Mouse (Mus musculus) liver, adult 10 weeks (tissue): Measurements from ENCODE around the gene Ift140. TPM values are rescaled to one million over a fixed set of nuclear protein-coding genes. Genes with fewer than 3 reads are reported as not detected.

Source experiments
- polyA plus RNA-seq: library from polyadenylated mRNA; stranded (reverse); fragments of 350-450 nt; fragmentation: Illumina TruSeq; extraction: RNeasy Lipid Tissue Mini Kit (QIAGEN cat#74804); gene quantifications from one replicate; pipeline ENCODE4 v1.2.3, GENCODE M21; 2014; ENCODE audit warnings: low read depth, low replicate concordance

The Ift140 gene
- polyA plus RNA-seq = 1.5 TPM

DNA sequence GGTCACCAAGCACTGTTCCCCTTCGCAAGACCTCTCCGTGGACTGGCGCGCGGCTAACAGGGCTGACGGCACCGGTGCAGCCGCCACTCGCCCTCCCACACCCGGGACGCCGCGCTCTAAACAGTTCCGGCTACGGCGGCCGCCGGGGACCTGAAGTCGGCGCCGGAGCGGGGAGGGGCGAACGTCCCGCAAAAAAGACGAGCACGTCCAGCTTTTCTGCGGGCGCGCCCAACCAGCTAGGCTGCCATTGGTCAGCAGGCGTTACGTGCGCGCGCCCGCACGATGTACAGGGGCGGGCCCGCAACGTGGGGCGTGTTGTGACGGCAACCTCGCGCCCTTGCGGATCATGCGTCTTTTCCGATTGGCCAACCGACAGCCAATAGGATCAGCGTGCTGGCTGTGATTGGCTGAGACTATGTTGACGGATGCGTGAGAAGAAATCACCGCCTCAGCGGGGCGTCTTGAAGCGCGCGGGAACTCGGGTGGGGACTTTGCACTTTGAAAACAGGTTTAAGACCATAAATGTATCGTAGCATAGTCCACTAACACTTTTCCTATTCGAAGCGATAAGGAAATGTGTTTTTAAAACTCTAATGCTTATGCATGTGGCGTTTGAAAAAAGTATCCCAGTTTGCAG, at the start of gene Ift140, which contains the start of gene Cramp1l:
Gene Ift140 (plus strand): TSS at position 431 of the 637 bp plus-strand sequence.
Gene Cramp1l (minus strand): TSS at position 134 of the 637 bp plus-strand sequence.

DNA sequence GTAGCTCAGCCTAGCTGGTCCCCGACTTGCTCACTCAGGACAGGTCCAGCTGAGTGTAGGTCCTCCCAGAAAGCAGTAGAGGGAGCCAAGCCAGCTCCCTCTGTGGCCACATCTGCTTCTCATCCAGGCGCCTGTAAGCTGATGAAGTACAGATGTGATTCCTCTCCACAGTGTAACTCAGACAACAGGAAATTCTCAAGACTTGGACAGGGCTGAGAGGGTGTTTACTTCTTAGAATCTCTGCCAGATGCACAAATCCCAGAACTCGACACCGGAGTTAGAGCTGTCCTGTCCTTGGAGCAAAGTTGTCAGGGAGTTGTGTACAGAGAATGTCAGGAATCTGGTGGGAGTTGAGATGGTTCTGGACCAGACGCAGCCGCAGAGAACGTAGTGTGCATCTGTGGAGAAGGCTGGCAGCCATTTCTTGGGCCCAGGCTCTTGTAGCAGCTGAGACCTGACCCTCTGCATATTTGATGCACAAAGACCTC, 67.6 kb downstream of the Ift140 start, which contains the start of gene Tmem204:
Gene Tmem204 (minus strand): TSS at position 148 of the 488 bp plus-strand sequence.

DNA sequence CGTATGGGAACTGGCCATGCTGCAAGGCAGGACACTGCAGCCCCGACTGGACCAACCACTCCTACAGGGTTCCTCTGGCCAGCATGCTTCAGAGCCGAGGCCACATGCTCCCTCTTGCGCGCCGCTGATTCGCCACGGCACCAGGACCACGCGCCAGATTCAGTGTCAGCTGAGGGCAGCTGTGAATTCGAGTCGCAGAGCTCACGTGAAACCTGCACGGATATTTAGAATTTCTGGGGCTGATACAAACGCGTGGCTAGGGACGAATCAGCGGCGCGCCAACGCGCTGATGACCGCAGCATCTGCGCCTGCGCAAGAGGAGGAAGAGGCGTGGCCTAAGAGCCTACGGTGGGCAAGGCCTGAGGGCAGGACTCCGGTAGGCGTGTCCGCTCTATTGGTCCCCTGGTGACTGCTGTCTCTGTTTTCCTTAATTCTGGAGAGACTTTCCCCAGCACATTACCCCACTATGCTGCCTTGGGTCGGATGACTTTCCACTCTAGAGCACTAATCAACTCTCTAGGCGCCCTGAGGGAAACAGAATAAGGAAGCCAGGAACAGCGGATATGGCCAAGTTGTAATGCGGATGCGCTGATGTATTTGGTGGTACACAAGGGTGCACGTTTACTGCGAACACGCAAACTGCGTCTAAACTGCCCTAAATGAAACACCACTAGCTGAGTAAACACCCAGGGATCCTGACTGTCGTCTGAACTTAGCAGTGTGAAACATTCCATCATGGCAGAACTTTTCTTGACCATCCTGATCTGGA, 100.0 kb downstream of the Ift140 start, which contains the start of gene Telo2:
Gene Telo2 (minus strand): TSS at position 304 of the 769 bp plus-strand sequence.

GRCm38 (mm10) chr17:25120406-25120805, 104.5 kb downstream of the Ift140 start, which contains the start of gene Ptx4:
Gene Ptx4, plus strand, starts transcription at chr17:25120760.

GRCm38 (mm10) chr17:25133275-25133698, 117.4 kb downstream of the Ift140 start, which contains the start of gene Clcn7:
Gene Clcn7, plus strand, starts transcription at chr17:25133391.

Other genes starting within 250 kb of the Ift140 start
- 22.4 TPM for gene Meiob, start 211.8 kb upstream of the Ift140 start, polyA plus RNA-seq
- gene Hagh, start 175.9 kb upstream of the Ift140 start, polyA plus RNA-seq = 123 TPM
- 116 TPM for gene Fahd1, start 165.7 kb upstream of the Ift140 start, polyA plus RNA-seq
- 3.5 TPM for gene Igfals, start 150.1 kb upstream of the Ift140 start, polyA plus RNA-seq
- 4.6 TPM for gene Nubp2, start 129.7 kb upstream of the Ift140 start, polyA plus RNA-seq
- not detected for gene Spsb3, start 129.4 kb upstream of the Ift140 start, polyA plus RNA-seq
- gene Eme2, start 121.0 kb upstream of the Ift140 start, polyA plus RNA-seq = 1.8 TPM
- 3.6 TPM for gene Mrps34, start 121.0 kb upstream of the Ift140 start, polyA plus RNA-seq
- 4.9 TPM for gene Nme3, start 119.6 kb upstream of the Ift140 start, polyA plus RNA-seq
- 2.4 TPM for gene Mapk8ip3, start 79.1 kb upstream of the Ift140 start, polyA plus RNA-seq
- gene Jpt2, start 55.4 kb upstream of the Ift140 start, polyA plus RNA-seq = 34.7 TPM
- 3.8 TPM for gene Cramp1l, start 297 bp upstream of the Ift140 start, polyA plus RNA-seq
- gene Tmem204, start 67.5 kb downstream of the Ift140 start, polyA plus RNA-seq = 4.9 TPM
- gene Telo2, start 99.9 kb downstream of the Ift140 start, polyA plus RNA-seq = 0.85 TPM
- gene Ptx4, start 104.7 kb downstream of the Ift140 start, polyA plus RNA-seq = not detected
- 4.5 TPM for gene Clcn7, start 117.3 kb downstream of the Ift140 start, polyA plus RNA-seq
- gene Ccdc154, start 146.4 kb downstream of the Ift140 start, polyA plus RNA-seq = not detected
- not detected for gene Gm38655, start 159.4 kb downstream of the Ift140 start, polyA plus RNA-seq
- gene BC003965, start 168.5 kb downstream of the Ift140 start, polyA plus RNA-seq = 10.1 TPM
- gene Unkl, start 172.3 kb downstream of the Ift140 start, polyA plus RNA-seq = 14.5 TPM
- gene Gnptg, start 224.0 kb downstream of the Ift140 start, polyA plus RNA-seq = 11.4 TPM
- 5.3 TPM for gene Tsr3, start 224.1 kb downstream of the Ift140 start, polyA plus RNA-seq
- gene Baiap3, start 240.3 kb downstream of the Ift140 start, polyA plus RNA-seq = not detected